Mouse (Mus musculus) ovary, postnatal 10 days (tissue): Measurements from ENCODE around the gene Cnppd1.

ENCODE experiments used
- DNase-seq: peaks from one replicate; pipeline ENCODE4 v3.0.0; 2022; ENCODE audit warnings: low spot score

Cnppd1 gene

DNA sequence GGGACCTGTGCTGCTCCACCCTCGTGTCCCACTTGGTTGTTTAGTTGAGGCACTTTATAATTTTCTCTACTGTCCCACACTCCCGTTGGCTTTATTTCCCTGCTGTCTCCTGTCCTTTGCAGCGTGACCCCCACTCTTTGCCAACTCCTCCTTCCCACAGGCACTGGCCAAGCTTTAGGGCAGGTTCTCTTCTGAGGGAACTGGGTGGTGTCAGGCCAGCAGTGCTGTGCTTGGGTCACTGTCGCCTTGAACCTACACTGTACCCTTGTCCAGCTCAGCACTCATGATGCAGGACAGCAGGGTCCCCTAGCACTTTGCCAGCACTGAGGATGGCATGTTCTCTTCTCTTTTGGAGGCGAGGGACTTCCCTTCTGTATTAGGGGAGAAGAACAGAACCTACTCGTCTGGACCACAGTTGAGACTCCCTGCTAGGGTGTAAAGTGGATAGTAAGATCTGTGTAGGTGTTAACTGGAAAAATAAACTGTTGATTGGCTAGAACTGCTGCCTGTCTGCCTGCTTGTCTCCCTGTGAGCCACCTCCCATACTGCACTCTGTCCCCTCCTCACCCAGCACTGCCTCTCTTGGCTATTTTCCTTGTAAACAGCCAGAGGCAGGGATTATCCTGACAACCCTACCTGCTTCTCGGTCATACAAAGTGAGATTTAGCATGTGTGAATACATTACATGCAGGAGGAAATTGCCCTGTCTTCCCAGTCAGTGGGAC, 5.1 kb upstream of the Cnppd1 start:
- DNase-seq = no peak

DNA sequence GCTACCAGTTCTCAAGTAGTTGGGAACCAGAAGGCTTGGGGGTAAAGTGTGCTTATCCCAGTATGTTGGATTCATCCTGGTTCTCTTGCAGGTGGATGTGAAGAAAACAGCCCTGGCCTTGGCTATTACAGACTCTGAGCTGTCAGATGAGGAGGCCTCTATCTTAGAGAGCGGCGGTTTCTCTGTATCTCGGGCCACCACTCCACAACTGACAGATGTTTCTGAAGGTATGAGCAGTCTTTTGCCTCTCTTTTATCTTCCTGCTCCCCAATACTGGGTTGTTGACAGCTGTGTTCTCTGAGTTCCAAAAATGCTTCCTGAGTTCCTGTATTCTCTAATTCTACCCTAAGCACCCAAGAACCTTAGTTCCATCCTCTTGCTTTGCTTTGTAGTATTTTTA, 3.1 kb upstream of the Cnppd1 start:
- DNase-seq = no peak

DNA sequence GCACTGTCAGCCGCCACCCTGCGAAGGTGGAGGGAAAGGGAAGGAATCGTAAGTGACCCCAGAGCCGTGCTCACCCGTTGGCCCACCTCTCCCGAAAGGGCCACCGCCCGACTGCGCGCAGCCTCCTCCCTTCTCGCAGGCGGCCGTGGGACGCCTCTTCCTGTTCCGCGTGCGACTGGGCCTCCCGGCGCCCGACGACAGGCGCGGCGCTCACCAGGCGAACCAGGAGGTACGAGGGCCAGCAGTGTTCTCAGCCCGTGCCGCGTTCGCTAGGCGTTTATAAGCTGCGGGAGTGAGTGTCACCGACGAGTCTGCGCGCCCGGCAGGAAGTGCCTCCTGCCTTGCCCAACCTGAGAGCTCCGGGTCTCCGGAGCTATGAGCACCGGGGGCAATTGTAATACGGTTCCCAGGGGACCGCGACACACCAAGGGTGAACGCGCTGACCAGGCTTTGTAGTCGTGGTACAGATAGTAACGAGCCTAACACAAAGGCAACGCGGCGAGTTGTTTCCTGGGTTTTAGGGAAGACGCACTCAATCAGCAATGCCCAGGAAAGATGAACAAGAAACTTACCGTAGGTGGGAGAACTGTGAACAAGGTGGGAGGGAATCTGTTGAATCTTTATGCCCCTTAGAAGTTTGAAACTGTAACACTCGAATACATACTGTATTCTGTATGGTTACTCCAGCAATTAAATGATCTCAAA, 873 bp downstream of the Cnppd1 start:
- peak; percentile 54 for DNase-seq

DNA sequence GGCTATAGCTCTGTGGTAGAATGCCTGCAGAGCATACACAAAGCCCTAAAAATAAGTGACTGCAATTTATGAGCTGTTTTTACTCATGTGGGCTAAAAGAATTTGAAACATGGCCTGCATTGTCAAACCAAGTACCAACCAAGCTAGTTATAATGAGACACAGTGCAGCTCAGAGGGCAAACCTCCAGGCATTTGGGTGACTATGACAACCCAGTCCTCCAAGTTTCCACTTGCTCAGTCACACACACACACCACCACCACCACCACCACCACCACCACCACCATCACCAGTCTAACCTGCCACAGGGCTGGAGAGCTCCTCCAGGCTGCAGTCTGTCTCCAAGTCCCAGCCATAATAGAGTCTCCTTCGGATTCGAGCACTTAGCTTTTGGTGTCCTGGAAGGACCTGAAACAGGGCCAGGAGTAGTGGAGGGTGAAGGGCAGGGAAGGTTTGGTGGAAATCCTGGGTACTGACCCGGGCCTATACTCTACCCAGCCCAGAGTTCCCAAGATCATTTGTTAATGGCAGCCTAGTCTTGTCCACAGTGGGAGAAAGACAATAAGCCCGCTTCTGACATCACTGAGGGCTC, 1.8 kb downstream of the Cnppd1 start:
- DNase-seq = no peak

DNA sequence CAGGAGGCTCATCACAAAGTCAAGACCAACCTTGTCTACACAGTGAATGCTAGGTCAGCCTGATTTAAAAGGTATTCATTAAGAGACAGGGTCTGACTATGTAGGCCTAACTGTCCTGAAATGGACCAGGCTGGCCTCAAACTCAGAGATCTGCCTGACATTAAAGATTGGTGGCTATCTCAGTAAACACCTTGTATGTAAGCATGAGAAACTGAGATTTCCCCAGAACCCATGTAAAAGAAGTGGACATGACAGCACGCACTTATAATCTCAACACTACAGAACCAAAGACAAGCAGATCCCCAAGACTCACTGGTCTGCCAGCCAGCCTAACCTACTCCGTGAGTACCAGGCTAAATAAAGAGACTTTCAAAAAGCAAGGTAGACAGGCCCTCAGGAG, 4.1 kb downstream of the Cnppd1 start:
- DNase-seq = no peak

DNA sequence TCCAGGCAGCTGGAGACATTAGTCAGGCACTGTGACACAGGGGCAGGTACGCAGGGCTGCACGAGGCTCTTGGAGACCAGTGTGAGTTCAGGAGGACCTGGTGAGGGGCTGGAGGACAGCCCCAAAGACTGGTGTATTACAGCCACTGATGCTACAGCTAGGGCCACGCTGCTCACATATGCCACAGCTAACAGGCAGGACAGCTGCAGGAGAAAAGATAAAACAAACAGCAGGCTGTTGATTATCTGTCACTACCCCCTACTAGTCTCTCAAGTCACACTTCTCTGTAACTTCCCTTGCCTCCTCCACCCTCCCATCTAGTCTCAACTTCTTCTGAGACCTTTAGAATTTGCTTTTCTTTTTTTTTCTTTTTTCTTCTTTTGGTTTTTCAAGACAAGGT, 5.8 kb downstream of the Cnppd1 start:
- no peak for DNase-seq

DNA sequence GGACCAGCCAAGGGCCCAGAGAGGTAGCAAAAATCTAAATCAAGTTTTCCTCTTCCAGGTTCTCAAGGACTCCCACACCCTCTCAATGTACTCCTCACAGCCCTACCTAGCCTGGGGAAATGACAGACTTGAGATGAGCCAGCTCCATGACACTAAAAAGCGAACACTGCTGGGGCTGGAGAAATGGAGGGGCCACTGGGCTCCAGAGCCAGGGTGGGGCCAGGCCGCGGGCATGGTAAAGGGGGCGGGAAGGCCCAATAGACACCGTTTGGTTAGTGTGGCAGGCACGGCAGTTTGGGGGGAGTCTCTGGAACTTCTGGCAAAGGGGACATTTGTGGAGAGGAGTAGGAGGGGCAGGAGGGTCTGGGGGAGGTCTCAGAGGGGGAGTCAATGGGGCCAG, 6.2 kb downstream of the Cnppd1 start:
- no peak for DNase-seq

DNA sequence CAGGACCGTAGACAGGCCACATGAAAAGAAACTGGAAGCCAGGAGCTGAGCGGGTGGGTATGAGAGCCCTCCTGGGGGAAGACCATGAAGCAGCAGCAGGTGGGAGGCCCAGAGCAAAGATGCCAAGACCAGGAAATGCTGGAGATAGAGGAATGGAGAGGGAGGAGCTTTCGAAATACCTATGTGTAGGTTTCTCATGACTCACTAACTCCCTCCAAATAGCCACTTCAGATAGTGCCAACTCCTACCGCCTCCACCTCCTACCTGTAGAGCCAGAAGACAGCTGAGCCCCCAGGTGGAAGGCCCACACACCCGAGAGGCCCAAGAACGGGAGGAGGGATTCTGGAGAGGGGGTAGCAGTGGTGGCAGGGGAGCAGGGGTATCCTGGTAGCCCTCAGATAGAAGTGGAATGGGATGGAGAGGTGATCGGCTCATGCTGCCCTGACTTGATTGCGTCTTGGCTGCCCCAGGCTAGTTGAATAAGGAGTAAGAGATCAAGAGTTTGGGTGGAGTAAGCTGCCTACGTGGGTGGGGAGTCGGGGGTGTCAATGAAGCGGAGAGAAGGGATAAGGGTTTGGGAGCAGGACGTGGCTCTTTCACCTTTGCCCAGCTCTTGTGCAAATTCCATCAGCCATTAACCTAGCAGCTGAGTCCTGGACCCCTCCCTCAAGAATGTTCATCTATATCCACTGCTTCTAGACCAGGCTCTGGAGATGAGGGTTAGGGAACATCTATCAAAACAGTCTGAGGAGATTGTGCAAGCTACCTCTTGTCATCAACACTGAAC, 8.9 kb downstream of the Cnppd1 start, which contains the start of gene Slc23a3:
TSS of gene Slc23a3 (minus strand) at position 470 of the 787 bp plus-strand sequence.
- no peak for DNase-seq

DNA sequence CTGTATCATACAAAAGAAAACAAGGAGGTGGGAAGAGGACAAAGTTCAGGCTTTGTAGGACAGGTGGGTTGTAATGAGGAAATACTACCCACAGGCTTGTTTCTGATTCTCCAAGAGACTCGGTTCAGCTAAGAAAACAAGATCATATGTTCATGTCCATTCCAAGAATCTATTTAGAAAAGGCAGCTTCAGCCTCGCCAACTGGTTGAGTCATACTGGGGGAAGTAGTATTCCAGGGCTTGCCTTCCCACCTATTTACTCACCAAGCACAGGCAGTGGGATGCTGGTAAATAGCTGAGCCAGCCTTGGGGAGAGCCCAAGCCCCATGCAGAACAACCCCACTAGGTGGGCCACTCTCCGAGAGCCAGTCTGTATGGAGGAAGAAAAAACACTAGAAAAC, 13.9 kb downstream of the Cnppd1 start:
- DNase-seq = no peak

DNA sequence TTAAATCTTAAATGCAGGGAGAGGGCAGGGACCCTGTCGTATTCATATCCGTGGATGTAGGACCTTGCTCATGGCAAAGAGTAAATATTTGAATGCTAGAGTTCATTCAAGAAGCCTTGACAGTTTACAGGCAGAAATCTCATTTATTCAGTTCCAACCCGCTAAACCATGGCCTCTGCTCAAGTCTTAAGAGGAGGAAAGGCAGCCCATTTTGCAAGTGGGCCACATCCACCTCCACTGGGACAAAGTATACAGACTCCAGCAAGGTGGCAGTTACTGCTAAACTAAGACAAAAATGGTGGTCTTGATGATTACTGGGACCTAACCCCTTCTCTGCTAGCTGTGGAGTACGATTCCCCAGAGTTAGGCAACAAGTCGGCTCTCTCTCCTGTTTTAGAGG, 17.1 kb downstream of the Cnppd1 start:
- no peak for DNase-seq

DNA sequence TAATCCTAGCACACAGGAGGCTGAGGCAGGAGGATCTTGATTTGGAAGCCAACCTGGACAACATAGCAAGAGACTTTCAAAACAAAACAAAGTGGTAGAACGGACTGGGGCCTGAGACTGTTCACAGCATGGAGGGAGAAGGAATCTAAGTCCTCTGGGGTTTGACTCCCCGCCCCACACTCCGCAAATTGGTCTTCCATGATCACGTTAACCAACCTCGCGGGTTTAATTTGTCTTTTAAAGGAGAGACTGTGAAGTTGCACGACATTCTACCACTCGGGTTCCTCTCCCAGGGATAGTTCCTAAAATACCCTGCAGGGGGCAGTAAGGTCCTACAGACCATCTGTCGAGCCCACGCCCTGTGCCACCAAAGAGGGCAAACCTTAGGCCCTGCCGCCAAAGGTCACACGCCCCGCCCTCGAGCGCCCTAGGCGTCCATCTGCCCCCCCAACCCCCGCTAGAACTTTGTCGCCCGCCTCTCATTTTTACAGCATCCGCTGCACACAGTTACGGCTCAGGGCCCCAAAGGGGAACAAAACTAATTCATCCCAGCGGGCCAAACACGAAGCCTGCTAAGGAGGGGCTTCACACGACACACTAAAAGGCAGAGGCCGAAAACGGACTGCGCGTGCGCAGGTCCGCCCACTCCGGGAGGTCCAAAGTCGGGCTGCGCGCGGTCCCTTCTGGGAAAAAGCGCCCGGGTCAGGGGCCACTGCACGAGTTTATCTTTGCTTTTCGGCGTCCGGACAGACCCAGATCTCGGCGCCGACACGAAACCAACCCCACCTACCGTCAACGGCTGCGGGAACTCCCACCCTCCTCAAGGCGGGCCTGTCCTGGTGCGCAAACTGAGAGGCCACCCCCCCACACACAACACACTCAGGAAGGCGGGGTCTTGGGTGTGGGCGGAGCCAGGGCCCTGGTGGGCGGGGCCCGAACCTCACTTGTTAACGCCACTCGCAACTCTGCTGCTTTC, 17.9 kb downstream of the Cnppd1 start, which contains the start of gene Nhej1:
TSS of gene Nhej1 (minus strand) at position 855 of the 976 bp plus-strand sequence.
- peak; percentile 91 for DNase-seq

DNA sequence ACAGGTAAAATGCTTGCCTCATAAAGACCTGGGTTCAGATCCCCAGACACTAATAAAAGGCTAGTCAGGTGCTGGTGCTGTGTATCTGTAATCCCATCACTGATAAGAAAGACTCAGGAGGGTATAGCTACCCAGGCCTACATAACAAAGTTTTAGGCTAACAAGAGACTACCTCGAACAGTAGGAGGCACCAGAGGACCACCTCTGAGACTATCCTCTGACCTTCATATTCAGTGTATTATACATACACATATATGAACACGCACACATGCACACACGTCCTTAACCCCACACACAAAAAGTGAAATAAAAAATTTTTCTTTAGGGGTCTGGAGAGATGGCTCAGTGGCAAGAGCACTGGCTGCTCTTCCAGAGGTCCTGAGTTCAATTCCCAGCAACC, 20.3 kb downstream of the Cnppd1 start:
- DNase-seq = no peak
